Mouse (Mus musculus) ES-Bruce4 (cell line): ENCODE measurements at regions not wholly inside any gene's neighbourhood (a gene's known extent, or its start where the extent isn't known, plus 50 kb on each side); places are given as distances from the start of the nearest gene placed in this dataset.

Experiments
- CTCF ChIP-seq: IDR thresholded peaks from one replicate; pipeline ENCODE4 v1.8.1; 2011; ENCODE audit warnings: low read depth, low read length
- POLR2A ChIP-seq: IDR thresholded peaks from one replicate; pipeline ENCODE4 v1.8.1; 2011; ENCODE audit warnings: low read length; ENCODE audit not compliant: insufficient read depth

DNA sequence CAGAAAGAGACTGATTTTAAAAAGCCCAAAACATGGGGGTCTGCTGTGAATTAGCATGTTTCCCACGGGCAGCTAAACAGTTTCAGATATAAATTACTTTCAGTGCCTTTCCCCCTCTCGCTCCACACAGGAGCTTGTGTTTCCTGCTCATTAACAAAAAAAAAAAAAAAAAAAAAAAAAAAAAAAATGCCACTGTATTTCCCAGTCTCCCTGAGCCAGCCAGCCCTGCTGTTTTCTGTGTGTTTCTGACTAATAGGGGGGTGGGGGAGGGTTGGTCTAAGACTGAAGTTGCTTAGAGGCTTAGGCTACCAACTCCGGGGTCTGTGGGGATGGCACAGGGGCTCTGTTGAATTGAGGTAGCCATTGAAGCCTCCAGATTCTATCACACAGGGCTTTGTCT is 97.0 kb downstream of the Enc1 start:
- TF ChIP-seq POLR2A: no peak
- no peak for TF ChIP-seq CTCF
